Mouse (Mus musculus): ENCODE results near the gene Il27. TPM values are rescaled to one million over a fixed set of nuclear protein-coding genes. Genes with fewer than 3 reads are reported as not detected.

Gene Il27
- 0.23 TPM in 1 of 2 replicates, not detected in the other for total RNA-seq (2017)

GRCm38 (mm10) chr7:126594862-126595561 lies at the start of gene Il27:
Gene Il27 (minus strand): TSS chr7:126594941.
- peak; percentile 45 for ATAC-seq (replicated peaks; ENCODE audit: low read depth, poor library complexity, severe bottlenecking)

- ATAC-seq (replicated peaks; ENCODE audit: low read depth, poor library complexity, severe bottlenecking) = no peak
Measured at GRCm38 (mm10) chr7:126644345-126644744, 49.6 kb upstream of the Il27 start.

GRCm38 (mm10) chr7:126643244-126643617 lies 48.5 kb upstream of the Il27 start:
- ATAC-seq (replicated peaks; ENCODE audit: low read depth, poor library complexity, severe bottlenecking) = 0 out of 2 replicates have a peak, but pooled peaks have one; percentile 17

GRCm38 (mm10) chr7:126642545-126643243 lies 48.0 kb upstream of the Il27 start:
- no peak; the same call in 1 of the 2 replicates for ATAC-seq (replicated peaks; ENCODE audit: low read depth, poor library complexity, severe bottlenecking)

- ATAC-seq (replicated peaks; ENCODE audit: low read depth, poor library complexity, severe bottlenecking) = peak; percentile 75
Measured at GRCm38 (mm10) chr7:126636733-126637520, 42.2 kb upstream of the Il27 start.

GRCm38 (mm10) chr7:126635375-126635774 lies 40.6 kb upstream of the Il27 start:
- no peak for ATAC-seq (replicated peaks; ENCODE audit: low read depth, poor library complexity, severe bottlenecking)

GRCm38 (mm10) chr7:126632478-126632877 lies 37.7 kb upstream of the Il27 start:
- ATAC-seq (replicated peaks; ENCODE audit: low read depth, poor library complexity, severe bottlenecking) = peak; percentile 63

- no peak for ATAC-seq (replicated peaks; ENCODE audit: low read depth, poor library complexity, severe bottlenecking)
Measured at GRCm38 (mm10) chr7:126630824-126631518, 36.2 kb upstream of the Il27 start, which contains the start of gene Nupr1. Gene Nupr1 (minus strand): TSS chr7:126630861.

GRCm38 (mm10) chr7:126629915-126630314 lies 35.2 kb upstream of the Il27 start:
- 0 out of 2 replicates have a peak, but pooled peaks have one; percentile 16 for ATAC-seq (replicated peaks; ENCODE audit: low read depth, poor library complexity, severe bottlenecking)

GRCm38 (mm10) chr7:126628111-126628510 lies 33.4 kb upstream of the Il27 start:
- no peak for ATAC-seq (replicated peaks; ENCODE audit: low read depth, poor library complexity, severe bottlenecking)

- no peak for ATAC-seq (replicated peaks; ENCODE audit: low read depth, poor library complexity, severe bottlenecking)
Measured at GRCm38 (mm10) chr7:126625807-126626600, 31.3 kb upstream of the Il27 start.

- no peak for ATAC-seq (replicated peaks; ENCODE audit: low read depth, poor library complexity, severe bottlenecking)
Measured at GRCm38 (mm10) chr7:126625369-126625768, 30.6 kb upstream of the Il27 start.

- no peak for ATAC-seq (replicated peaks; ENCODE audit: low read depth, poor library complexity, severe bottlenecking)
Measured at GRCm38 (mm10) chr7:126624774-126625173, 30.0 kb upstream of the Il27 start.

GRCm38 (mm10) chr7:126623381-126623780 lies 28.6 kb upstream of the Il27 start:
- no peak for ATAC-seq (replicated peaks; ENCODE audit: low read depth, poor library complexity, severe bottlenecking)

- peak; percentile 88 for ATAC-seq (replicated peaks; ENCODE audit: low read depth, poor library complexity, severe bottlenecking)
Measured at GRCm38 (mm10) chr7:126621452-126622359, 27.0 kb upstream of the Il27 start.

GRCm38 (mm10) chr7:126619559-126620275 lies 25.0 kb upstream of the Il27 start:
- no peak for ATAC-seq (replicated peaks; ENCODE audit: low read depth, poor library complexity, severe bottlenecking)

GRCm38 (mm10) chr7:126616707-126617106 lies 22.0 kb upstream of the Il27 start:
- no peak for ATAC-seq (replicated peaks; ENCODE audit: low read depth, poor library complexity, severe bottlenecking)

- ATAC-seq (replicated peaks; ENCODE audit: low read depth, poor library complexity, severe bottlenecking) = no peak
Measured at GRCm38 (mm10) chr7:126612736-126613135, 18.0 kb upstream of the Il27 start.

Measured in common myeloid progenitor, adult 5-6 weeks (primary cell).